Mouse (Mus musculus): ENCODE measurements around the gene Hs3st3b1. TPM values are rescaled to one million over a fixed set of nuclear protein-coding genes. Genes with fewer than 3 reads are reported as not detected.

Hs3st3b1 gene
- polyA plus RNA-seq, 1 experiment = 6.7 TPM

DNA sequence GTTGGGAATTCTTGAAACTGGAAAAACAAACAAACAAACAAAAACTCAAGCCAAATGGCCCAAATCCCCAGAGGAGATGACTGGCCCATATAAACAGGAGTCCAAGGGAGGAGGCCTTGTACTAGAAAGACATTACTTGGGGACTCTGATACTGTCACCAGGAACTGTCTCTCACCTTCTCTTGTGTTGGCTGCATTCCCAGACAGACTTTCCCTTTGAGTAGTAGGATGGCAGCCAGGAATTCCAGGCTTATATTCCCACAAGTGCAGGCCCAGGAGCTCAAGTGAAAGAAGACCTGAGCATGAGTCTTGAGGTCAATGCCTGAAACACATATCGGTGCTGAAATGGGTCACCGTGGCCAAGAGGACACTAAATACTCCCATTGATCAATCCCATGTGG is 24.9 kb upstream of the Hs3st3b1 start:
- WGBS = 62% methylated on average over 2 of the region's 2 CpGs
- no peaks in the 10 kb centered on the region for H3K4me1 ChIP-seq (ENCODE audit: control insufficient read depth, insufficient read depth, low read length)
- TF ChIP-seq CTCF (conservative IDR thresholded peaks at IDR 0.05; ENCODE audit: insufficient read depth, insufficient read length, low read depth, low read length) = no peak
- no peak overlapping the region for H3K4me3 ChIP-seq (ENCODE audit: insufficient read depth, low read depth, low read length)
- H3K27ac ChIP-seq (ENCODE audit: insufficient read depth, low read depth, low read length) = no peak overlapping the region
- DNase-seq = peak; percentile 38
- H3K27me3 ChIP-seq (replicated peaks; ENCODE audit: control insufficient read depth, insufficient read depth, low read length) = no peaks in the 10 kb centered on the region
- no peaks in the 10 kb centered on the region for H3K36me3 ChIP-seq (ENCODE audit: control insufficient read depth, insufficient read depth, low read length)

DNA sequence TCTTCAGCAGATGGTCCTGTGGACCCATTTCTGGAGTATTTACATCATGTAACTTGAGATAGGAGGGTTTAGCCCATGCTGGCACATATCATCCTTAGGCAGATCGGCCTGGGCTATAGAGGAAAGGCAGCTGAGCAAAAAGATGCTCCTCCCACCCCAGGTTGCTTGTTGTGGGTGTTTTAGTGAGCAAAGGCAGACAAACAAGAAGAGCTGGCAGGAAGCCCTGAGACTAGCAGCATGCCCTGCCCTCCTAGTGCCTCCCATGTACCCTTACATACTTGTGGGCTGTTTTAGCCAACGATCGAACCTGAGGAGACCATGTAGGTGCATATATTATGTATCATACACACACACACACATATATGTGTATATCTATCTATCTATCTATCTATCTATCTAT is 21.9 kb upstream of the Hs3st3b1 start:
- Histone ChIP-seq H3K27ac (ENCODE audit: insufficient read depth, low read depth, low read length) (no peak overlapping the region), H3K27me3 (replicated peaks; ENCODE audit: control insufficient read depth, insufficient read depth, low read length) (no peaks in the 10 kb centered on the region), H3K4me3 (ENCODE audit: insufficient read depth, low read depth, low read length) (no peak overlapping the region), H3K36me3 (ENCODE audit: control insufficient read depth, insufficient read depth, low read length) (no peaks in the 10 kb centered on the region), H3K4me1 (ENCODE audit: control insufficient read depth, insufficient read depth, low read length) (no peaks in the 10 kb centered on the region)
- TF ChIP-seq POLR2A (IDR thresholded peaks at IDR 0.05; ENCODE audit: low read depth, low read length) (no peak), CTCF (conservative IDR thresholded peaks at IDR 0.05; ENCODE audit: insufficient read depth, insufficient read length, low read depth, low read length) (no peak)
- WGBS = 87% methylated on average over 3 of the region's 3 CpGs
- no peak for DNase-seq

DNA sequence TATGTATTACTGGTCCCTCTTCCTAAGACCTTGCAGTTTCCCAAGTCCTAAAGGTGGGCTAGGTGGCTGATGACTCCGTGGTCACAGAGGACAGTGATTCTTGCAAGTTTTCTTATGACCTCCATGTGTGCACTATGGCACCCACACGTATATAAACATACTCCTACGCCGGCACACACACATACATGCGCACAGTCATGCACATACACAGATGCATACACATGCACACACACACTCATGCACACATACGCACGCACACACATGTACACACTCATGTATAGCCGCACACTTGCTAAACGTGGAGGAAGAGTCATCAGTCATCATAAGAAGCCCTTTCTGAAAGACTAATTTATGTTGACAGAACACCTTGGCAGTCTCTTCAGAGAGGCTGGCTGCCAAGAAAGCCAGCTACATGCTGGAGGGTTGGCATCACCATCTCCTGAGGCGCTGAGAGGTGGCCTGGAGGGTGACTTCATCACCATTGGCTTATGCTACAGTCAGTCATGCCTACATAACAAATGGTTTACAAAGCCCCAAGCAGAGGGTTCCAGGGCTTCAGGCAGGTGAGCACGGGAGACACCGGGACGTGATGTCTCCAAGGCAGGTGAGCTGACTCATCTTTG is 21.3 kb upstream of the Hs3st3b1 start:
- Histone ChIP-seq H3K27ac (ENCODE audit: insufficient read depth, low read depth, low read length) (no peak overlapping the region), H3K4me3 (ENCODE audit: insufficient read depth, low read depth, low read length) (no peak overlapping the region), H3K27me3 (replicated peaks; ENCODE audit: control insufficient read depth, insufficient read depth, low read length) (no peaks in the 10 kb centered on the region), H3K4me1 (ENCODE audit: control insufficient read depth, insufficient read depth, low read length) (no peaks in the 10 kb centered on the region), H3K36me3 (ENCODE audit: control insufficient read depth, insufficient read depth, low read length) (no peaks in the 10 kb centered on the region)
- 94% methylated on average over 13 of the region's 13 CpGs for WGBS
- no peak for TF ChIP-seq CTCF (conservative IDR thresholded peaks at IDR 0.05; ENCODE audit: insufficient read depth, insufficient read length, low read depth, low read length)
- TF ChIP-seq POLR2A (IDR thresholded peaks at IDR 0.05; ENCODE audit: low read depth, low read length) = no peak
- no peak for DNase-seq

DNA sequence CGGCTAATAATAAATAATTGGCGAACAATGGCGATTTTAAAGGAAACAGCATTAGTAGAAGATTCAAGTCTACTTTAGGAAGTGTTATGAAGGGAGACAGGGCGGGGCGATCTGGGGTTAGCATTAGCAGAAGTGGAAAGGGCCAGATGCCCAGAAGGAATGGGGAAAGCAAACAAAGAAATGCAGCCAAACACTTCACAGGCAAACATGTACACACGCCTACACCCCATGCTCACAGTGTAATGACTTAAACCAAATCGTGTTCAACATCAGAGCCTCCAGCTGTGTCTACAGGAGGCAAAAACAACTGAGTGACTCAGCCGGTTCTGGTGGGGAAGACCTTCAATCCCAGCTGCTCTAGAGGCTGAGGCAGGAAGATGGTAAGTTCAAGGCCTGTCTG is 20.1 kb upstream of the Hs3st3b1 start:
- TF ChIP-seq POLR2A (IDR thresholded peaks at IDR 0.05; ENCODE audit: low read depth, low read length) = no peak
- TF ChIP-seq CTCF (conservative IDR thresholded peaks at IDR 0.05; ENCODE audit: insufficient read depth, insufficient read length, low read depth, low read length) = no peak
- 75% methylated on average over 8 of the region's 8 CpGs for WGBS
- no peak overlapping the region for H3K27ac ChIP-seq (ENCODE audit: insufficient read depth, low read depth, low read length)
- H3K36me3 ChIP-seq (ENCODE audit: control insufficient read depth, insufficient read depth, low read length) = no peaks in the 10 kb centered on the region
- H3K4me1 ChIP-seq (ENCODE audit: control insufficient read depth, insufficient read depth, low read length) = no peaks in the 10 kb centered on the region
- no peak overlapping the region for H3K4me3 ChIP-seq (ENCODE audit: insufficient read depth, low read depth, low read length)
- H3K27me3 ChIP-seq (replicated peaks; ENCODE audit: control insufficient read depth, insufficient read depth, low read length) = no peaks in the 10 kb centered on the region
- no peak for DNase-seq

DNA sequence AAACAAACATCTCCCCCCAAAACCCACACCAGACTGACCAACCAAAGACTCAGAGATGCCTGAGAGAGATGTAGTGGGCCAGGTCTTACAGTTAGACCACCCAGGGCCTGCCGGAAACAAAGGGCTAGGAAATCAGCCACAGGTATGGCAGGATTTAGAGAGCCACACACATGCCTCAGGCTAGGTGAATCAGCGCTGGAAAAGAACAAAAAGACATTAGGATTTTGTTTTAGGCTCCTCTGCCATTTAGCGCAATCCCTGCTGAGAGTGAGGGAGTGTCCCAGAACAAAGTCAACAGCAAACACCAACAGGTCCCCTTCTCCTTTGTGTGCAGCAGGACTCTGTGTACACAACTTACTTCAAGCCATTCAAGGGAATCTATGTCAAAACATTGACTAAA is 14.6 kb upstream of the Hs3st3b1 start:
- Histone ChIP-seq H3K27me3 (replicated peaks; ENCODE audit: control insufficient read depth, insufficient read depth, low read length) (no peaks in the 10 kb centered on the region), H3K4me3 (ENCODE audit: insufficient read depth, low read depth, low read length) (no peak overlapping the region), H3K4me1 (ENCODE audit: control insufficient read depth, insufficient read depth, low read length) (no peaks in the 10 kb centered on the region), H3K27ac (ENCODE audit: insufficient read depth, low read depth, low read length) (no peak overlapping the region), H3K36me3 (ENCODE audit: control insufficient read depth, insufficient read depth, low read length) (no peaks in the 10 kb centered on the region)
- 67% methylated on average over 3 of the region's 3 CpGs for WGBS
- no peak for TF ChIP-seq CTCF (conservative IDR thresholded peaks at IDR 0.05; ENCODE audit: insufficient read depth, insufficient read length, low read depth, low read length)
- no peak for TF ChIP-seq POLR2A (IDR thresholded peaks at IDR 0.05; ENCODE audit: low read depth, low read length)
- no peak for DNase-seq

DNA sequence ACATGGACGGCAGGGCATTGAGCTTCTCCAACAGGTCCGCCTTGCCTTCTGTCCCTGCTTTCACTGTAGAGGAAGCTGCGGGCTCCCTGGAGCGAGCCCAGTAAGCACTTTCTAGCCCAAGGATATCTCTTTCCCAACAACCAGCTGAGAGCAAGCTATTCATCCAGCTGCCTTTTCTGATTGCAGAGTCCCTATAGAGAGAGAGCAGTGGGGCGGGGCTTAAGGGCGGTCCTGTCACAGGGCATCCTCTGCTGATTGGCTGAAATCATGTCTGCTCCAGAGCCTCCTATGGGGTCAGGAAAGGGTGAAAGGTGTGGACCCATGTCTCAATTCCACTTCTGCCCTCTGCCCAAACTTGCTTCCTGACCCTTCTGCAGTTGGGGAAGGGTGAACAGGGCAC is 4.8 kb upstream of the Hs3st3b1 start:
- Histone ChIP-seq H3K27me3 (replicated peaks; ENCODE audit: control insufficient read depth, insufficient read depth, low read length) (0 out of 2 replicates have a peak, but pooled peaks cover 2% of the 10 kb centered on the region), H3K4me3 (ENCODE audit: insufficient read depth, low read depth, low read length) (no peak overlapping the region), H3K4me1 (ENCODE audit: control insufficient read depth, insufficient read depth, low read length) (no peaks in the 10 kb centered on the region), H3K27ac (ENCODE audit: insufficient read depth, low read depth, low read length) (no peak overlapping the region), H3K36me3 (ENCODE audit: control insufficient read depth, insufficient read depth, low read length) (no peaks in the 10 kb centered on the region)
- WGBS = 92% methylated on average over 6 of the region's 6 CpGs
- TF ChIP-seq POLR2A (IDR thresholded peaks at IDR 0.05; ENCODE audit: low read depth, low read length) (no peak), CTCF (conservative IDR thresholded peaks at IDR 0.05; ENCODE audit: insufficient read depth, insufficient read length, low read depth, low read length) (no peak)
- no peak for DNase-seq

DNA sequence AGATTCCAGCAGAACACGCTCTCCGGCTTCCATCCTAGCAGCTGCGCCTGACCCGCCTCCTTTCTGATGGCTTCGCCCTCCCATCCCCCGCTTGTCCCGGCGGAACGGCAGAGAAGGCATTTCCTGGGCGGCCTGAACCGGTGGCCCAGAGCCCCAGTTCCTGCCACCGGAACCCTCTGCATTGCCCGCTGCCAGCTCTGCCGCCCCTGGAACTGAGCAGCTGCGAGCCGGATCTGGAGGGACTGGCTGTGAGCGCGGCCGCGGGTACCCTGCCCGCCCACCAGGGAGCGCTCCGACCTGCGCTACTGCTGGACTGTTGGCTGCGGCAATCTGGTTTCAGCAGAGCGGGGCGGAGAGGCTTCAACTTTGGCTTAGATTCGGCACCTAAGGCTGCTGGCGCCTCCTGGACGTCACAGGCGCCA is 3.1 kb upstream of the Hs3st3b1 start:
- under 1% methylated on average over 31 of the region's 31 CpGs for WGBS
- TF ChIP-seq CTCF (conservative IDR thresholded peaks at IDR 0.05; ENCODE audit: insufficient read depth, insufficient read length, low read depth, low read length) = peak; percentile 82
- no peak for TF ChIP-seq POLR2A (IDR thresholded peaks at IDR 0.05; ENCODE audit: low read depth, low read length)
- DNase-seq = peak; percentile 88
- Histone ChIP-seq H3K36me3 (ENCODE audit: control insufficient read depth, insufficient read depth, low read length) (no peaks in the 10 kb centered on the region), H3K4me3 (ENCODE audit: insufficient read depth, low read depth, low read length) (no peak overlapping the region), H3K27me3 (replicated peaks; ENCODE audit: control insufficient read depth, insufficient read depth, low read length) (0 out of 2 replicates have a peak, but pooled peaks cover 3% of the 10 kb centered on the region), H3K4me1 (ENCODE audit: control insufficient read depth, insufficient read depth, low read length) (no peaks in the 10 kb centered on the region), H3K27ac (ENCODE audit: insufficient read depth, low read depth, low read length) (no peak overlapping the region)
